Mouse (Mus musculus) embryonic facial prominence, embryonic 10.5 days (tissue): ENCODE results near the gene Pafah2. TPM values are rescaled to one million over a fixed set of nuclear protein-coding genes. Genes with fewer than 3 reads are reported as not detected.

Experiments used
- DNase-seq: peaks from one replicate; pipeline ENCODE4 v3.0.0-alpha.2; 2017; ENCODE audit warnings: low spot score
- H3K27ac ChIP-seq: fragments of 300-500 bp; sonication (generic); replicated peaks from 2 replicates; pipeline ENCODE4 v1.5.1; 2016; ENCODE audit warnings: mild to moderate bottlenecking
- H3K27me3 ChIP-seq: fragments of 300-500 bp; sonication (generic); replicated peaks from 2 replicates; pipeline ENCODE4 v1.6.1; 2016; ENCODE audit warnings: low read depth, mild to moderate bottlenecking; ENCODE audit not compliant: poor library complexity, severe bottlenecking
- H3K36me3 ChIP-seq: fragments of 300-500 bp; sonication (generic); replicated peaks from 2 replicates; pipeline ENCODE4 v1.6.1; 2016; ENCODE audit warnings: mild to moderate bottlenecking, moderate library complexity
- H3K4me1 ChIP-seq: fragments of 300-500 bp; sonication (generic); 2 replicates; pipeline ENCODE4 v1.6.1; 2016
- H3K4me3 ChIP-seq: fragments of 300-500 bp; sonication (generic); 2 replicates; pipeline ENCODE4 v1.5.1; 2016; ENCODE audit warnings: mild to moderate bottlenecking, moderate library complexity
- H3K9me3 ChIP-seq: fragments of 300-500 bp; sonication (generic); 2 replicates; pipeline ENCODE4 v1.6.1; 2016; ENCODE audit warnings: mild to moderate bottlenecking
- WGBS: fragments of 180-500 bp; shearing (Covaris S2); methylation state at CpG from one replicate; pipeline ENCODE4 v1.1.7; 2016; 5-methylcytosine and 5-hydroxymethylcytosine counted together
- polyA plus RNA-seq: library from polyadenylated mRNA; unstranded; fragments of >200 nt; fragmentation: Nextera tagmentation; extraction: Ambion mirVana; gene quantifications from 2 replicates; pipeline ENCODE4 v1.2.1, GENCODE M21; 2016

The Pafah2 gene
- 7.0 and 8.3 TPM in 2 replicates for polyA plus RNA-seq

GRCm38 (mm10) chr4:134395977-134396825 is at the start of gene Pafah2:
TSS of gene Pafah2 (plus strand) at chr4:134396320.
- H3K4me1 ChIP-seq, result peaks cover 39% of the 10 kb centered on the region
- H3K9me3 ChIP-seq, result peaks cover 4% of the 10 kb centered on the region; the same call in 1 of the 2 replicates
- H3K4me3 ChIP-seq, result peak within 1 kb of the TSS; percentile 69
- peak; percentile 92 for DNase-seq
- peak within 1 kb of the TSS; percentile 81 for H3K27ac ChIP-seq
- WGBS, result 2% methylated on average over 31 of the region's 31 CpGs
- H3K27me3 ChIP-seq, result no peaks in the 10 kb centered on the region
- H3K36me3 ChIP-seq, result no peaks in the 10 kb centered on the region

GRCm38 (mm10) chr4:134348078-134348477 is 48.0 kb upstream of the Pafah2 start:
- no peaks in the 10 kb centered on the region for H3K9me3 ChIP-seq
- peaks cover 29% of the 10 kb centered on the region for H3K4me1 ChIP-seq
- H3K36me3 ChIP-seq, result no peaks in the 10 kb centered on the region
- 77% methylated on average over 11 of the region's 11 CpGs for WGBS
- H3K27me3 ChIP-seq, result peaks cover 47% of the 10 kb centered on the region
- no peak for DNase-seq
- no peak overlapping the region for H3K4me3 ChIP-seq
- H3K27ac ChIP-seq, result no peak overlapping the region

GRCm38 (mm10) chr4:134348545-134348944 is 47.6 kb upstream of the Pafah2 start:
- no peaks in the 10 kb centered on the region for H3K36me3 ChIP-seq
- H3K9me3 ChIP-seq, result no peaks in the 10 kb centered on the region
- WGBS, result 88% methylated on average over 5 of the region's 5 CpGs
- H3K27me3 ChIP-seq, result peaks cover 42% of the 10 kb centered on the region
- no peak for DNase-seq
- no peak overlapping the region for H3K27ac ChIP-seq
- H3K4me3 ChIP-seq, result no peak overlapping the region
- peaks cover 24% of the 10 kb centered on the region for H3K4me1 ChIP-seq

GRCm38 (mm10) chr4:134349829-134350228 is 46.3 kb upstream of the Pafah2 start:
- no peak for DNase-seq
- H3K4me1 ChIP-seq, result peaks cover 20% of the 10 kb centered on the region
- 89% methylated on average over 7 of the region's 7 CpGs for WGBS
- no peaks in the 10 kb centered on the region for H3K9me3 ChIP-seq
- H3K27me3 ChIP-seq, result peaks cover 29% of the 10 kb centered on the region
- H3K27ac ChIP-seq, result no peak overlapping the region
- H3K4me3 ChIP-seq, result no peak overlapping the region
- H3K36me3 ChIP-seq, result no peaks in the 10 kb centered on the region

GRCm38 (mm10) chr4:134350641-134351040 is 45.5 kb upstream of the Pafah2 start:
- H3K4me1 ChIP-seq, result peaks cover 20% of the 10 kb centered on the region
- H3K27me3 ChIP-seq, result peaks cover 26% of the 10 kb centered on the region
- WGBS, result 85% methylated on average over 6 of the region's 6 CpGs
- H3K4me3 ChIP-seq, result no peak overlapping the region
- H3K36me3 ChIP-seq, result no peaks in the 10 kb centered on the region
- no peak overlapping the region for H3K27ac ChIP-seq
- DNase-seq, result no peak
- H3K9me3 ChIP-seq, result no peaks in the 10 kb centered on the region

GRCm38 (mm10) chr4:134351329-134352260 is 44.5 kb upstream of the Pafah2 start:
- Histone ChIP-seq H3K4me3 (no peak overlapping the region), H3K36me3 (no peaks in the 10 kb centered on the region), H3K27me3 (peaks cover 17% of the 10 kb centered on the region), H3K27ac (peak overlapping the region; percentile 31), H3K9me3 (no peaks in the 10 kb centered on the region), H3K4me1 (peaks cover 27% of the 10 kb centered on the region)
- DNase-seq, result peak; percentile 52
- 37% methylated on average over 18 of the region's 18 CpGs for WGBS

- H3K27me3 ChIP-seq, result peaks cover 14% of the 10 kb centered on the region
- DNase-seq, result no peak
- H3K9me3 ChIP-seq, result no peaks in the 10 kb centered on the region
- H3K4me3 ChIP-seq, result no peak overlapping the region
- WGBS, result 71% methylated on average over 12 of the region's 12 CpGs
- peak overlapping the region; percentile 31 for H3K27ac ChIP-seq
- H3K4me1 ChIP-seq, result peaks cover 31% of the 10 kb centered on the region
- no peaks in the 10 kb centered on the region for H3K36me3 ChIP-seq
Observed at GRCm38 (mm10) chr4:134352261-134352707, 43.8 kb upstream of the Pafah2 start.

- 80% methylated on average over 7 of the region's 7 CpGs for WGBS
- Histone ChIP-seq H3K4me1 (peaks cover 35% of the 10 kb centered on the region), H3K4me3 (no peak overlapping the region), H3K9me3 (no peaks in the 10 kb centered on the region), H3K36me3 (no peaks in the 10 kb centered on the region), H3K27me3 (peaks cover 19% of the 10 kb centered on the region), H3K27ac (no peak overlapping the region)
- DNase-seq, result no peak
Observed at GRCm38 (mm10) chr4:134352929-134353328, 43.2 kb upstream of the Pafah2 start.

- Histone ChIP-seq H3K4me1 (peaks cover 32% of the 10 kb centered on the region), H3K9me3 (no peaks in the 10 kb centered on the region), H3K36me3 (no peaks in the 10 kb centered on the region), H3K27me3 (peaks cover 27% of the 10 kb centered on the region), H3K27ac (no peak overlapping the region), H3K4me3 (no peak overlapping the region)
- no peak for DNase-seq
- 69% methylated on average over 5 of the region's 5 CpGs for WGBS
Observed at GRCm38 (mm10) chr4:134353527-134354409, 42.4 kb upstream of the Pafah2 start.

- DNase-seq, result no peak
- Histone ChIP-seq H3K27ac (no peak overlapping the region), H3K36me3 (no peaks in the 10 kb centered on the region), H3K9me3 (no peaks in the 10 kb centered on the region), H3K4me3 (no peak overlapping the region), H3K27me3 (peaks cover 37% of the 10 kb centered on the region), H3K4me1 (peaks cover 34% of the 10 kb centered on the region)
- 52% methylated on average over 16 of the region's 16 CpGs for WGBS
Observed at GRCm38 (mm10) chr4:134355841-134356452, 40.2 kb upstream of the Pafah2 start.

GRCm38 (mm10) chr4:134356591-134357460 is 39.3 kb upstream of the Pafah2 start:
- peak; percentile 72 for DNase-seq
- Histone ChIP-seq H3K36me3 (no peaks in the 10 kb centered on the region), H3K27me3 (peaks cover 37% of the 10 kb centered on the region), H3K9me3 (no peaks in the 10 kb centered on the region), H3K4me1 (peaks cover 33% of the 10 kb centered on the region), H3K27ac (no peak overlapping the region), H3K4me3 (peak overlapping the region; percentile 29)
- 21% methylated on average over 22 of the region's 22 CpGs for WGBS
